Mouse (Mus musculus) c-Kit-positive CD71-positive TER-119-positive erythroid progenitor cells, embryonic 14.5 days (primary cell): ENCODE measurements around the gene Fam192a.

Experiments
- DNase-seq: peaks from one replicate; pipeline ENCODE4 v3.0.0-alpha.2; 2013; ENCODE audit warnings: low spot score

Fam192a gene

GRCm38 (mm10) chr8:94532525-94532872 lies 69.3 kb downstream of the Fam192a start:
- no peak for DNase-seq

- DNase-seq: no peak
Measured at GRCm38 (mm10) chr8:94532000-94532399, 69.8 kb downstream of the Fam192a start.

GRCm38 (mm10) chr8:94530643-94531042 lies 71.2 kb downstream of the Fam192a start:
- DNase-seq: no peak

GRCm38 (mm10) chr8:94529875-94530274 lies 71.9 kb downstream of the Fam192a start:
- no peak for DNase-seq

GRCm38 (mm10) chr8:94528245-94528644 lies 73.6 kb downstream of the Fam192a start:
- peak; percentile 40 for DNase-seq

- DNase-seq: no peak
Measured at GRCm38 (mm10) chr8:94527178-94527577, 74.6 kb downstream of the Fam192a start.

- no peak for DNase-seq
Measured at GRCm38 (mm10) chr8:94524554-94524953, 77.2 kb downstream of the Fam192a start.
